Mouse (Mus musculus): ENCODE results near the gene Pdpn. TPM values are rescaled to one million over a fixed set of nuclear protein-coding genes. Genes with fewer than 3 reads are reported as not detected.
"Not testable (repeated sequence)": the region's sequence is repeated elsewhere in the genome, so short reads cannot be mapped to it uniquely, and the experiment has no call there.

The Pdpn gene
- 24.8 and 27.5 TPM in 2 replicates for polyA plus RNA-seq (2015; fragmentation: Nextera tagmentation; extraction: Ambion mirVana)

DNA sequence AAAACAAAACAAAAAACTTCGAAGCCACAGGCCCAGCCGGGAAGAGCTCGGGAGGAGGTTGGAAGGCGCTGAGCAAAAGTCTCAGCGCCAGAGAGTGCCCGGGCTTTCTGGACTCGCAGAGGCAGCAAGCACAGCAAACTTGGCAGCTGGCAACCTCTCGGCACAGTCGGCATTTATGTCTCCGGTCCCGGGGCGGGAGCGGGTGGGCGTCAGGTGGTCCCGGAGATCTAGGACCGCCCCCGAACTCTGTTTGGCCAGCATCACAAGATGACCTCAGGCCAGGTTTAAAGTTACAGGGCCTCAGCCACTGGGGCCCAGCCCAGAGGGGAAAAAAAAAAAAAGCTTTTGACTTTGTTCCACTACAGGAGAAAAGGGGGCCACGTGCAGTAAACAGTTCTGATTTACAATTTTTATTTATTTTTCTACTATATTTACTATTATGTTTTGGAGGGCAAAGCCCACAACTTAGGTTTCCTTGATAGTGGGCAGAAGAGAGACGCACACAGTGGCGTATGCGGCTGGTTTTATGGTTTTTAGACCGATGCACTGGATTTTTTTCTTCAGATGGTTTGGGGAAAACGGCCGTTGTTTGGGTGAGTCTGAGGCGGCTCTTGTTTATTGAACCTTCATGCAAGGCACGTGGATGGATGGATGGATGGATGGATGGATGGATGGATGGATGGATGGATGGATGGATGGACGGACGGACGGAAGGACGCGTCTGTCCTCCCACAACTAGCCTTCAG is at the start of gene Pdpn:
Gene Pdpn, minus strand, starts transcription at position 240 of the 746 bp plus-strand sequence.
- H3K27ac ChIP-seq, result no peak within 1 kb of the TSS
- peak within 1 kb of the TSS; percentile 51 for H3K9ac ChIP-seq
- no peaks in the 10 kb centered on the region for H3K36me3 ChIP-seq
- H3K4me3 ChIP-seq (replicated peaks), result peak within 1 kb of the TSS; percentile 38
- 6% methylated on average over 31 of the region's 31 CpGs for WGBS
- ATAC-seq, result peak; percentile 61
- H3K4me1 ChIP-seq (replicated peaks), result peaks cover 13% of the 10 kb centered on the region; the same call in 1 of the 2 replicates
- H3K27me3 ChIP-seq (replicated peaks), result 0 out of 2 replicates have a peak, but pooled peaks cover 4% of the 10 kb centered on the region
- no peaks in the 10 kb centered on the region for H3K9me3 ChIP-seq
- peak within 1 kb of the TSS; percentile 62 for H3K4me2 ChIP-seq (replicated peaks)

DNA sequence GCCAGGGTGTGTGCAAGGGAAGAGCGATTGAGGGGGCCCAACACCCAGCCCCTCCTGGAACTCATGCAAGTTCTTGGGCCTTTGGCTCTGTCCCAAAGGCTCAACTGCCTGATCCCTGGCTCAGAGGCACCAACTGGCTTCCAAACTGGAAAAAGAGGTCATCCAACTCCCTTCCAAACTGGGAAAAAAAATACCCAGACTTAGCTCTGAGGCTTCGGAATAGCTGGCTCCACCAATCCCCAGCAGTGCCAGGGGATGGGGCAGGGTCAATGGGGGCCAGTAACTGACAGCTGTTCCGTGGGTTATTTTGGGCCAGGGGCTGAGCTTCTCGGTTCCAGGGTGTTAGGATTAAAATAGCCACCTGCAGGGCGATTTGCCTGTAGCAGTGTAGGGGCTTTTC is 49.3 kb upstream of the Pdpn start:
- Histone ChIP-seq H3K27ac (no peak overlapping the region), H3K4me3 (replicated peaks) (no peak overlapping the region), H3K36me3 (no peaks in the 10 kb centered on the region), H3K4me2 (replicated peaks) (no peak overlapping the region), H3K27me3 (replicated peaks) (peaks cover 47% of the 10 kb centered on the region), H3K9me3 (no peaks in the 10 kb centered on the region), H3K9ac (no peak overlapping the region), H3K4me1 (replicated peaks) (peaks cover 13% of the 10 kb centered on the region)
- no peak for ATAC-seq
- WGBS, result 39% methylated on average over 5 of the region's 5 CpGs

DNA sequence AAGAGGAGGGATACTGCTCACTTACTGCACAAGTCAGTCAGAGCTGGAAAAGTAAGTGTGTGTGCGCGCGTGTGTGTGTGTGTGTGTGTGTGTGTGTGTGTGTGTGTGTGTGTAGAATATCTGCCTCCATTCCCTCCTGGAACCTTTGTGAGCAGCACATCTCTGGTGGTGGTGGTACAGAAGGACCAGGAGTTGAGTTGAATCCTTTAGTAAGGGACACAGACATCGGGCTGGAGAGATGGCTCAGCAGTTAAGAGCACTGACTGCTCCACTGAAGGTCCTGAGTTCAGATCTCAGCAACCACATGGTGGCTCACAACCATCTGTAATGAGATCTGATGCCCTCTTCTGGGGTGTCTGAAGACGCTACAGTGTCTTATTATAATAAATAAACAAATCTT is 46.1 kb upstream of the Pdpn start:
- H3K27ac ChIP-seq; H3K9me3 ChIP-seq; H3K4me2 ChIP-seq (replicated peaks); H3K9ac ChIP-seq; ATAC-seq; H3K36me3 ChIP-seq; H3K4me3 ChIP-seq (replicated peaks): not testable (repeated sequence)
- WGBS, result 74% methylated on average over 5 of the region's 5 CpGs
- peaks cover 12% of the 10 kb centered on the region for H3K4me1 ChIP-seq (replicated peaks)
- peaks cover 27% of the 10 kb centered on the region for H3K27me3 ChIP-seq (replicated peaks)

DNA sequence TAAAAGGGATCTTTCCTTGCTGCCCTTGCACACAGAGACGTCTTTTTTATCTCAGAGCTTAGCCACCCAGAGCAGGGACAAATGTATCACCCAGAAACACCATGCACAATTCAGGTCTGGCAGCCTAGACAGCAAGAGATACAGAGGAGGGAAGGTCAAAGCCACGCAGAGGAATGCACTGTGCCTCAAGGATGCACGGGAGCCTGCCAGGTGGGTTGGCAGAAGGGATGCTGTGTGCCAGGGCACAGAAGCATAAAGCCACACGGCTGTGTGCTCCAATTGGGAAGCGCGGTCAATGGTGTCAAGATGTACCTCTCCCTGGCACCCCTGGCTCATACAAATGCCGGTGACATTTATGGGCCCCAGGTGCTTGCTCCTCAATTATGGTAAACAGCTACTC is 42.1 kb upstream of the Pdpn start:
- no peaks in the 10 kb centered on the region for H3K27me3 ChIP-seq (replicated peaks)
- H3K27ac ChIP-seq, result no peak overlapping the region
- H3K4me1 ChIP-seq (replicated peaks), result no peaks in the 10 kb centered on the region
- H3K36me3 ChIP-seq, result no peaks in the 10 kb centered on the region
- no peak for ATAC-seq
- H3K9ac ChIP-seq, result no peak overlapping the region
- H3K4me2 ChIP-seq (replicated peaks), result no peak overlapping the region
- no peaks in the 10 kb centered on the region for H3K9me3 ChIP-seq
- 82% methylated on average over 7 of the region's 7 CpGs for WGBS
- H3K4me3 ChIP-seq (replicated peaks), result no peak overlapping the region

DNA sequence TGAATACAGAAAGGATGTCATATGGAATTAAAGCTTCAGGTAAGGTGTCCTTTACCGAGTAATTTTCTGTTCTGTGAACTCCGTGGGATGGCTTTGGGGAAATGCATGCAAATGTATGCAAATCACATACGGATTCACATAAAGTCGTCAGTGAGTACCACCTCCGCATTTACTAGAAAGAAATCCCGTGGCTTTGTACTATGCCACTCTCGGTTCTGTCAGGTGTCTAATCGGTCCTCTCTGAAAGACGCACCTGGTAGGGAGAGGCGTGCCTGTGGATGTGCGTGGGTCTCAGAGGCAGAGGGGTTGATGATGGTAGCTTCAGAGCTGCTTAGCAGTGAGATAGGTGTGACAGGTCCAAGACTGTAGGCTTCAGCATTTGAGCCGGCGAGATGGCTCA is 40.4 kb upstream of the Pdpn start:
- no peaks in the 10 kb centered on the region for H3K36me3 ChIP-seq
- H3K4me2 ChIP-seq (replicated peaks), result no peak overlapping the region
- WGBS, result 86% methylated on average over 13 of the region's 13 CpGs
- no peaks in the 10 kb centered on the region for H3K9me3 ChIP-seq
- no peaks in the 10 kb centered on the region for H3K4me1 ChIP-seq (replicated peaks)
- no peak for ATAC-seq
- H3K27me3 ChIP-seq (replicated peaks), result no peaks in the 10 kb centered on the region
- no peak overlapping the region for H3K4me3 ChIP-seq (replicated peaks)
- no peak overlapping the region for H3K9ac ChIP-seq
- H3K27ac ChIP-seq, result no peak overlapping the region

DNA sequence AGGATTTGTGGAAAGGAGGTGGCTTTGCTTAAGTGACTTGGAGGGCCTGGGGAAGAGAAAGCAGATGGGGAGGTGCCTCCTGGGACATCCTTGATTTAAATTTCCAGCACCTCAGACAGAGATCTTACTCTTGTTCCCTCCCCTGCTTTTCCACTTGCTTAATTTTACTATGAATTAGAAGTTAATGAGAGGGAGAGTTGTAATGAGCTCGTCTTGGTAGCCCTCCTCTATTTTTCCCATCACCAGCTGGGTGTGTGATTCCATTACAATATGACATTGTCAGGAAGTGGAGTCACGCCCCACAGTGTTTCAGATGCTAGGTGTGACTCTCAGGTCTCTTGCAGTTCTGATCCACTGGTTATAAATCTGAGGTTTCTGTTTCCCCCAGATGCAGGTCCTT is 36.7 kb upstream of the Pdpn start:
- Histone ChIP-seq H3K27ac (no peak overlapping the region), H3K27me3 (replicated peaks) (no peaks in the 10 kb centered on the region), H3K36me3 (no peaks in the 10 kb centered on the region), H3K4me2 (replicated peaks) (no peak overlapping the region), H3K9ac (no peak overlapping the region), H3K9me3 (no peaks in the 10 kb centered on the region), H3K4me3 (replicated peaks) (no peak overlapping the region), H3K4me1 (replicated peaks) (no peaks in the 10 kb centered on the region)
- no peak for ATAC-seq
- WGBS, result 47% methylated on average over 2 of the region's 2 CpGs

DNA sequence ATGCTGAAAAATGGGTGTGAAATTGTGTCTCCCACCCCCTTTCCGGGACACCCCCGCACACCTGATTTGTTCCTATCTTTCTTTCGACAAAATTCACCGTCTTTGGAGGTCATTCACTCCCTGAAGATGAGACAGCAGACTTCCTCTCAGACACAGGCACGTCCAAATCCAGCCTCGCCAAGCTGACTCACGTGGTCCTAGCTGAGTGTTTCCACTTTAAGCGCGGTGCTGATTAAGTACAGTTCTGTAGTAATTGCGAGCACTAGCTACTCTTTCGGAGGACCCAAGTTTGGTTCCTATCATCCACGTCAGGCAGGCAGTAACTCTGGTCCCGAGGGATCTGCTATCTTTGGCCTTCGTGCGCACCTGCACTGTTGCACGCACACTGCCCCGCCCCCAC is 35.6 kb upstream of the Pdpn start:
- no peaks in the 10 kb centered on the region for H3K9me3 ChIP-seq
- no peaks in the 10 kb centered on the region for H3K27me3 ChIP-seq (replicated peaks)
- WGBS, result 81% methylated on average over 17 of the region's 17 CpGs
- H3K9ac ChIP-seq, result no peak overlapping the region
- 0 out of 2 replicates have a peak, but pooled peaks cover 4% of the 10 kb centered on the region for H3K4me1 ChIP-seq (replicated peaks)
- no peak overlapping the region for H3K27ac ChIP-seq
- H3K4me2 ChIP-seq (replicated peaks), result no peak overlapping the region
- no peak overlapping the region for H3K4me3 ChIP-seq (replicated peaks)
- H3K36me3 ChIP-seq, result no peaks in the 10 kb centered on the region
- no peak for ATAC-seq

DNA sequence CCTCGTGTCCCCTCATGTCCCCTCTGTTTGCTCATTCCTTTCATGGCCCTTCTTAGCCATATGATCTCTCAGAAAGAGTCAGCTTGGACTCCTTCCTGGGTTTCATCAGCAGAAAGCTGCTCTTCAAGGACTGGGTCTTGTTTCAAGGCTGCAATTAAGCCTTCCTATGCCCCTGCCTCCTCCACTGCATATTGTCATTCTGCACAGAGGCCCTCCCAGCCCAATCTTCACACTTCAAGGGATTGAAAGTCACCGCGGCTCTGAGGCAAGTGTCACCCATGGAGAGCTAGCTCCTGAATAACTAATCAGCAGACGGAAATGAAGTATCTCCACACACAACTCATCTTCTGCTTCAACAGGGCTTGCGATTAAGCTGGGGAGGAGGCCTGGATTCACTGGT is 34.8 kb upstream of the Pdpn start:
- Histone ChIP-seq H3K9me3 (no peaks in the 10 kb centered on the region), H3K4me3 (replicated peaks) (no peak overlapping the region), H3K9ac (no peak overlapping the region), H3K4me2 (replicated peaks) (no peak overlapping the region), H3K27me3 (replicated peaks) (no peaks in the 10 kb centered on the region), H3K4me1 (replicated peaks) (0 out of 2 replicates have a peak, but pooled peaks cover 4% of the 10 kb centered on the region), H3K27ac (no peak overlapping the region), H3K36me3 (no peaks in the 10 kb centered on the region)
- no peak for ATAC-seq
- WGBS, result 58% methylated on average over 5 of the region's 5 CpGs

DNA sequence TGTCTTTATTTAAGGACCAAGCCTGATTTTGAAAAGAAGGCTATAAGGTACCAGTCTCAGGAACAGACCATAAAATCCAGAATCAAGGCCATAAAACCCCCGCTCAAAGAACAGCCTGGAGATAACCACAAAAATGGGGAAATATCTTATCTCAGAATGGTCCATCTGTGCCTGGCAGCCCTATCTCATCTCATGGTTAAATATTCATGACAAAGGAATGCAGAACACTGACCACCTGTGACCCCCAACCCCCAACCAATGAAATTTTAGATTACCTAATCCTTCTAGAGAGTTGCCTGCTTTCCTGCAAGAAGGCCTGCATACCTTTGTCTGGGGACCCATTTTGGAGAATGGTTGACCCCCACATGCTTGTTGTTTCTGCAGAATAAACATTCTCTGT is 32.4 kb upstream of the Pdpn start:
- ATAC-seq, result peak; percentile 60
- Histone ChIP-seq H3K9me3 (no peaks in the 10 kb centered on the region), H3K9ac (no peak overlapping the region), H3K4me2 (replicated peaks) (no peak overlapping the region), H3K4me1 (replicated peaks) (0 out of 2 replicates have a peak, but pooled peaks cover 4% of the 10 kb centered on the region), H3K27ac (no peak overlapping the region), H3K27me3 (replicated peaks) (no peaks in the 10 kb centered on the region), H3K4me3 (replicated peaks) (no peak overlapping the region), H3K36me3 (no peaks in the 10 kb centered on the region)
- WGBS, result 59% methylated on average over 1 of the region's 1 CpGs

DNA sequence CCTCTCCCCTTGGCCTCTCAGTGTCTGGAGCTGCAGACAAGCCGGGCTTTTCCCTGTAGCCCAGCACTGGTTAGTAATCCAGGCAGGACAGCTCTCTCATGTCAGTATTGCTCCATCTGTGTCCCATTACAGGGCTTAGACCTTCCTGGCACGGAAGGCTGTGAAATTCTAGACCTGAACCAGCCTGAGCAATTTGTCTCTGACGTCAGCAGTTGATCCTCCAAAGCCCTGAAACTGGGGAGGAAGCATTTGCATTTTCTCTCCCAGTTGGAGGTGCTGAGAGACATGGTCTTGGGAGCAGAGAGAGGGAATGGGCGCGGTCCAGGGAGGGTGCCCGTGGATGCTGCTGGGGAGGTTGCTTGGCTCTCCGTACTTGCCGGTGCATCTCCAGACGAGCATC is 31.2 kb upstream of the Pdpn start:
- H3K36me3 ChIP-seq, result no peaks in the 10 kb centered on the region
- ATAC-seq, result peak; percentile 47; the same call in 1 of the 2 replicates
- H3K4me1 ChIP-seq (replicated peaks), result peaks cover 5% of the 10 kb centered on the region; the same call in 1 of the 2 replicates
- no peaks in the 10 kb centered on the region for H3K27me3 ChIP-seq (replicated peaks)
- H3K9ac ChIP-seq, result no peak overlapping the region
- no peak overlapping the region for H3K27ac ChIP-seq
- H3K9me3 ChIP-seq, result no peaks in the 10 kb centered on the region
- H3K4me3 ChIP-seq (replicated peaks), result no peak overlapping the region
- no peak overlapping the region for H3K4me2 ChIP-seq (replicated peaks)
- WGBS, result 23% methylated on average over 9 of the region's 9 CpGs

DNA sequence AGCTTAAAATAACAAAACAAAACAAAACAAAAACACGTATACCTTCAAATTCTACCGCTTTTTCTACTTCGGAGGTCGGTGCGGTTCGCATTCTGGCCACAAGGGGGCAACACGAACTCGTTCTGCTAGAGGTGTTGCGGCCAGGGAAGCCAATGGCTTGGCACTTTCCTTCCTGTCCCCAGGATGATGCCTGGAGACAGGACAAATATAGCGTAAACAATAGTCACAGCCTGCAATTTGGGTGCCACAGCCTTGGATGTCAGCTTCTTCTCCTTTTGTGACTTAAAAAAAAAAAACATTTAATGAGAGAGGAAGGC is 26.2 kb upstream of the Pdpn start:
- under 1% methylated on average over 10 of the region's 10 CpGs for WGBS

DNA sequence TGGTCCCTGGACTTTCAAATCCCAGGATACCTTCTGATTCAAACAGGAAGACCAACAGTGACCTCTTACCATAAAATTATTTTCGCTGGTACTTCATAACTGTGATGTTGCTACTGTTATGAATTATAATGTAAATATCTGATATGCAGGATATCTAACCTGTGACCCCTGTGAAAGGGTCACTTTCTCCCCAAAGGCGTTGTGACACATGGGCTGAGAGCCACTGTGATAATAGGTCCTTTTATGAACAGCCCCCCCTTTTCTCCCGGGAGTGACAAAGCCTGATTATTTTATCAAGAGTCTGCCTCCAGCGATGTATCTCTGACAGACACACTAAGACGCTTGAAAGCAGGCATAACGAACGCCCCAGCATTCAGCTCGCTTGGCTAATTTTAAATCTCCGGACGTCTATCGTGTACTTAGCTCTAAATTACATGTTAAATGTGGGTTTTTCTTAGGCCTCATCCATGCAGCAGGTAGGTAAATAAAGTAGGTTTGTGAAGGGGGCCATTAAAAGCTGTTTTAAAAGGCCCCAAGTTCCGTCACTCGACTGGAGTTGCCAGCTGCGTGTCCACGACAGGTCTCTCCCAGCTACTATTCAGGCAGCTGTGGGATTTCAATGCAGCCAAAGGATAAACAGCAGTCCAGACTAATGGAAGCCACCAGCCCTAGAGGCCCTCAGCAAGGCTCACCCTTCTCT is 25.7 kb upstream of the Pdpn start:
- H3K27ac ChIP-seq, result peak overlapping the region; percentile 41; the same call in 1 of the 2 replicates
- no peaks in the 10 kb centered on the region for H3K9me3 ChIP-seq
- H3K36me3 ChIP-seq, result no peaks in the 10 kb centered on the region
- H3K4me1 ChIP-seq (replicated peaks), result peaks cover 7% of the 10 kb centered on the region
- ATAC-seq, result 0 out of 2 replicates have a peak, but pooled peaks have one; percentile 39
- WGBS, result 17% methylated on average over 15 of the region's 15 CpGs
- peak overlapping the region; percentile 22 for H3K4me3 ChIP-seq (replicated peaks)
- no peaks in the 10 kb centered on the region for H3K27me3 ChIP-seq (replicated peaks)
- H3K9ac ChIP-seq, result no peak overlapping the region
- H3K4me2 ChIP-seq (replicated peaks), result peak overlapping the region; percentile 58

More for the DNA sequence above, 26.2 kb upstream of the Pdpn start:
- Histone ChIP-seq H3K9ac (no peak overlapping the region), H3K9me3 (no peaks in the 10 kb centered on the region), H3K4me2 (replicated peaks) (peak overlapping the region; percentile 58), H3K27me3 (replicated peaks) (no peaks in the 10 kb centered on the region), H3K4me3 (replicated peaks) (peak overlapping the region; percentile 22), H3K4me1 (replicated peaks) (peaks cover 10% of the 10 kb centered on the region), H3K27ac (no peak overlapping the region), H3K36me3 (no peaks in the 10 kb centered on the region)
- 0 out of 2 replicates have a peak, but pooled peaks have one; percentile 40 for ATAC-seq

Measured in intestine, embryonic 15.5 days (tissue).